Mouse (Mus musculus): ENCODE measurements around the gene Mthfsd. TPM values are rescaled to one million over a fixed set of nuclear protein-coding genes. Genes with fewer than 3 reads are reported as not detected.

Mthfsd gene
- total and polyA plus RNA-seq, 3 experiments = 46.1 to 62.6 TPM; not detected in 1

- no peak for DNase-seq (ENCODE audit: low read depth, low spot score)
- Histone ChIP-seq H3K4me1 (ENCODE audit: control insufficient read depth in 1 of 2, insufficient read depth in 2 of 2, low read length in 2 of 2) (no peaks in the 10 kb centered on the region), H3K27me3 (ENCODE audit: control insufficient read depth in 1 of 2, insufficient read depth in 2 of 2, low read length in 2 of 2) (no peaks in the 10 kb centered on the region), H3K79me2 (ENCODE audit: control insufficient read depth, insufficient read depth, low read length, poor library complexity) (no peaks in the 10 kb centered on the region), H3K9me3 (replicated peaks; ENCODE audit: insufficient read depth, low read length) (no peaks in the 10 kb centered on the region), H3K4me3 (ENCODE audit: control insufficient read depth in 1 of 2, insufficient read depth in 1 of 2, low read depth in 2 of 2, low read length in 2 of 2) (no peak overlapping the region), H3K36me3 (ENCODE audit: control insufficient read depth in 1 of 2, insufficient read depth in 2 of 2, low read length in 2 of 2) (no peaks in the 10 kb centered on the region), H3K9ac (ENCODE audit: control insufficient read depth, low read depth, low read length, poor library complexity, severe bottlenecking) (no peak overlapping the region), H3K27ac (ENCODE audit: control insufficient read depth, low read depth, low read length) (no peak overlapping the region)
- TF ChIP-seq HCFC1 (IDR thresholded peaks at IDR 0.05; ENCODE audit: low read depth, low read length) (no peak), KAT2A (conservative IDR thresholded peaks at IDR 0.05; ENCODE audit: low read depth, low read length) (no peak), SIN3A (IDR thresholded peaks at IDR 0.05; ENCODE audit: low read length) (no peak), MYB (IDR thresholded peaks at IDR 0.05; ENCODE audit: low read depth, low read length) (no peak), UBTF (IDR thresholded peaks at IDR 0.05; ENCODE audit: borderline replicate concordance, insufficient read depth, low read depth, low read length) (no peak), TCF12 (IDR thresholded peaks at IDR 0.05; ENCODE audit: low read depth, low read length) (no peak), CHD2 (IDR thresholded peaks at IDR 0.05; ENCODE audit: low read length) (no peak), ZMIZ1 (IDR thresholded peaks at IDR 0.05; ENCODE audit: low read depth, low read length) (no peak), NELFE (IDR thresholded peaks at IDR 0.05; ENCODE audit: low read depth, low read length) (no peak), TAL1 (IDR thresholded peaks at IDR 0.05; ENCODE audit: low read length) (no peak), RCOR1 (IDR thresholded peaks at IDR 0.05; ENCODE audit: low read depth, low read length) (no peak), USF1 (IDR thresholded peaks at IDR 0.05; ENCODE audit: low read depth, low read length) (no peak), ETS1 (IDR thresholded peaks at IDR 0.05; ENCODE audit: low read depth, low read length) (no peak), POLR2A (IDR thresholded peaks at IDR 0.05; ENCODE audit: control insufficient read depth in 1 of 2, insufficient read depth in 1 of 2, low read depth in 1 of 2, low read length in 2 of 2, poor library complexity in 1 of 2) (no peak), SMC3 (IDR thresholded peaks at IDR 0.05; ENCODE audit: low read depth, low read length) (no peak), CTCF (IDR thresholded peaks at IDR 0.05 in 2 of 3, conservative IDR thresholded peaks at IDR 0.05 in 1 of 3; ENCODE audit: control insufficient read depth in 1 of 3, insufficient read depth in 1 of 3, low read depth in 2 of 3, low read length in 3 of 3, poor library complexity in 1 of 3, severe bottlenecking in 1 of 3) (no peak), RAD21 (IDR thresholded peaks at IDR 0.05; ENCODE audit: low read depth, low read length) (no peak)
These were observed 35.6 kb downstream of the Mthfsd start for GRCm38 (mm10) chr8:121072406-121073130.

DNA sequence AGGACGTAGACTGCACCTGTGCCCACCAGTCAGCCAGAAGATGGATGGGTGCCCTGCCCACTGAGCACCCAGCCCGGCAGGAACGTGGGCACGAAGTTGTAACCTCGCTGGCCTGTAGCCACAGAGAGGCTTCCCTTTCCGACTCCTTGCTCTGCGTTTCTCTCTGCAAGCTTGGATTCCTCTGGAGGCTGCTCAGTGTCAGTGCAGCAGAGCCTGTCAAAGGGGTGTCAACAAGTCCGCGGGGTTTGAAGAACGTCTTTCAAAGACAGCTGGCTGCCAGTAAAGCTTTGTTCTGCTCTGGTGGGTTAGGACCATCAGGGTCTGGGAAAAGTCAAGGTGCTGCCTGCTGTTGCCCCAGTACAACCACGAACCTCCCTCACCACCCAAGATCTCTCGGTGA lies 36.7 kb downstream of the Mthfsd start:
- H3K27ac ChIP-seq (ENCODE audit: control insufficient read depth, low read depth, low read length) = no peak overlapping the region
- no peaks in the 10 kb centered on the region for H3K9me3 ChIP-seq (replicated peaks; ENCODE audit: insufficient read depth, low read length)
- no peaks in the 10 kb centered on the region for H3K4me1 ChIP-seq (ENCODE audit: control insufficient read depth in 1 of 2, insufficient read depth in 2 of 2, low read length in 2 of 2)
- H3K79me2 ChIP-seq (ENCODE audit: control insufficient read depth, insufficient read depth, low read length, poor library complexity) = no peaks in the 10 kb centered on the region
- H3K9ac ChIP-seq (ENCODE audit: control insufficient read depth, low read depth, low read length, poor library complexity, severe bottlenecking) = no peak overlapping the region
- no peak for DNase-seq (ENCODE audit: low read depth, low spot score)
- TF ChIP-seq ETS1 (IDR thresholded peaks at IDR 0.05; ENCODE audit: low read depth, low read length) (no peak), ZMIZ1 (IDR thresholded peaks at IDR 0.05; ENCODE audit: low read depth, low read length) (no peak), KAT2A (conservative IDR thresholded peaks at IDR 0.05; ENCODE audit: low read depth, low read length) (no peak), USF1 (IDR thresholded peaks at IDR 0.05; ENCODE audit: low read depth, low read length) (no peak), HCFC1 (IDR thresholded peaks at IDR 0.05; ENCODE audit: low read depth, low read length) (no peak), MAX (IDR thresholded peaks at IDR 0.05; ENCODE audit: low read length) (no peak), CTCF (IDR thresholded peaks at IDR 0.05 in 2 of 3, conservative IDR thresholded peaks at IDR 0.05 in 1 of 3; ENCODE audit: control insufficient read depth in 1 of 3, insufficient read depth in 1 of 3, low read depth in 2 of 3, low read length in 3 of 3, poor library complexity in 1 of 3, severe bottlenecking in 1 of 3) (no peak), ELF1 (IDR thresholded peaks at IDR 0.05; ENCODE audit: low read depth, low read length) (no peak), RAD21 (IDR thresholded peaks at IDR 0.05; ENCODE audit: low read depth, low read length) (no peak), GABPA (IDR thresholded peaks at IDR 0.05; ENCODE audit: low read depth, low read length) (no peak), EP300 (IDR thresholded peaks at IDR 0.05; ENCODE audit: low read depth in 1 of 2, low read length in 2 of 2) (no peak), BHLHE40 (IDR thresholded peaks at IDR 0.05; ENCODE audit: borderline replicate concordance, low read depth, low read length) (no peak), MXI1 (IDR thresholded peaks at IDR 0.05; ENCODE audit: low read depth, low read length) (no peak), MAFK (IDR thresholded peaks at IDR 0.05; ENCODE audit: borderline replicate concordance, low read depth, low read length) (no peak), JUND (IDR thresholded peaks at IDR 0.05; ENCODE audit: low read depth, low read length) (no peak), POLR2AphosphoS2 (IDR thresholded peaks at IDR 0.05; ENCODE audit: low read length) (no peak), NELFE (IDR thresholded peaks at IDR 0.05; ENCODE audit: low read depth, low read length) (no peak), POLR2AphosphoS5 (IDR thresholded peaks at IDR 0.05; ENCODE audit: borderline replicate concordance, low read depth, low read length) (no peak), UBTF (IDR thresholded peaks at IDR 0.05; ENCODE audit: borderline replicate concordance, insufficient read depth, low read depth, low read length) (no peak), GATA1 (IDR thresholded peaks at IDR 0.05; ENCODE audit: low read depth, low read length) (no peak)
- H3K4me3 ChIP-seq (ENCODE audit: control insufficient read depth in 1 of 2, insufficient read depth in 1 of 2, low read depth in 2 of 2, low read length in 2 of 2) = no peak overlapping the region
- no peaks in the 10 kb centered on the region for H3K36me3 ChIP-seq (ENCODE audit: control insufficient read depth in 1 of 2, insufficient read depth in 2 of 2, low read length in 2 of 2)
- no peaks in the 10 kb centered on the region for H3K27me3 ChIP-seq (ENCODE audit: control insufficient read depth in 1 of 2, insufficient read depth in 2 of 2, low read length in 2 of 2)

Measured in MEL (cell line).